Mouse (Mus musculus): ENCODE measurements around the gene Serpinb6c.
"Not testable (repeated sequence)": the region's sequence is repeated elsewhere in the genome, so short reads cannot be mapped to it uniquely, and the experiment has no call there.

Serpinb6c gene

DNA sequence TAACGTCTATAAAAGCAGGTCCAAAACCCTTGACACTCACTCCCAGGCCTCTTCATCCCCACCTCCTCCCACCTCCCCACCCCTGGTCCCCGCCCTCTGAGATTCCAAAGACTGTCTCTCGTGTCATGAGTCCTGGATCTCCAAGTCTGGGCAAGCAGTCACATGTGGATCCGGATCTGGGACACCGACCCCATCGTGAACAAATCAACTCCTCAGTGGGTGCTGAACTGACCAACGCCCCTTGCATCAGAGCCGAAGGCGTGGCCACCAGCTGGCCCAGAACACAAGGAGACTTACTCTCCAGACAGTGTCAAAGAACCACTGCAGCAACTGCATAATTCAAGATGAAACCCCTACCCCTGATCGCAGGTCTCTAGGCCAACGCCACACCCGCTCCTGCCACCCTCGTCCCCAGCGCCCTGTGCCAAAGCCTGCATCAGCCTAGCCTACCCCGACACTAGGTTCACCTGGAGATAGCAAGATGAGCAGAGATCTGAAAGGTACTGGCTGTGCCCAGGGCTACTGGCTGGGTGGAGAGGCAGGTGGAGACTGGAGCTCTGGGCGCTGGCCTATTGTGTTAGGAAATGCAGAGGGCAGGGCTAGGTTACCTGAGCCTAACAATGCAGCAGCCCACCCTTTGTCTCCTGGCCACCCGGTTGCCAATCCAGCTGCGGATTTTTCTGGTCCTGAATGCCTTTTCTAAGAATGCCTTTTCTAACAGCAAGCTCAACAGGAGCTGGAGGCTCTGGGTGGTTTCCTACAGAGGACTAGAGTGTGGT, at the start of gene Serpinb6c:
Gene Serpinb6c, minus strand, starts transcription at position 533 of the 779 bp plus-strand sequence.
- no peak for DNase-seq

DNA sequence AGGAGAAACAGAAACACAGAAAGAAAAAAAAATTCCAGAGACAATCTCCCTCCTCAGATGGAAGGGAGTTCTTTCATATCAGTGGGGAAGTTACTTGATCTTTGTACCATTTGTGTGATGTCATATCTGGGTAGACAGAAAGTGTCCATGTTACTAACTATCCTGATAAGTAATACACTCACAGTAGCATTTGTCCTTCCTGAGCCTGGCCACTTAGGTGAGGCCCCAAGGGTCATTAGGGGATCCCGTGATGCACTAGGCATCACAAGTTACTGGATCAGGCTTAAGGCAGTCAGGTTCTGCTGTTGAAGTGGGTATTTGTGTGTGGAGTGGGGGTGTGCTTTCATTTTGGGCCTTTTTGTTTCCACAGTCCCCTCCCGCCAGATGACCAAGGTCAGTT, 47.4 kb upstream of the Serpinb6c start:
- no peak for DNase-seq

DNA sequence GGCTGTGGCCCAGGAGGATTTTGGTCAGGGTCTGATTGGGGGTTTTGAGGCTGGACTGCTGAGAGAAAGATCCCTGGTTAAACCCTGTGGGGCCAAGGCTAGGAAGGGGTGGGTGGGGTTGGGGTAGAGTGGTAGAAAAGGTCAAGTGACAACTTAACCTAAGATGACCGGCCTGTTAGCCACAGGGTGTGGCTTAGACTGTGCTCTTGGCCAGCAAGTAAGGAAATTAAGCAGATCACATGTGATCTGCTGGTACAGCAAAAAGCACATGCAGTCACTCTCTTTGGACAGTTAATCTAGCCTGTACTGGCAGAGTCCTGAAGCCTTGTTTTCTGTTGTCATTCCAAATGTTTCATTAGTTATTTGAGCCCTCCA, 46.6 kb upstream of the Serpinb6c start:
- DNase-seq, result no peak

DNA sequence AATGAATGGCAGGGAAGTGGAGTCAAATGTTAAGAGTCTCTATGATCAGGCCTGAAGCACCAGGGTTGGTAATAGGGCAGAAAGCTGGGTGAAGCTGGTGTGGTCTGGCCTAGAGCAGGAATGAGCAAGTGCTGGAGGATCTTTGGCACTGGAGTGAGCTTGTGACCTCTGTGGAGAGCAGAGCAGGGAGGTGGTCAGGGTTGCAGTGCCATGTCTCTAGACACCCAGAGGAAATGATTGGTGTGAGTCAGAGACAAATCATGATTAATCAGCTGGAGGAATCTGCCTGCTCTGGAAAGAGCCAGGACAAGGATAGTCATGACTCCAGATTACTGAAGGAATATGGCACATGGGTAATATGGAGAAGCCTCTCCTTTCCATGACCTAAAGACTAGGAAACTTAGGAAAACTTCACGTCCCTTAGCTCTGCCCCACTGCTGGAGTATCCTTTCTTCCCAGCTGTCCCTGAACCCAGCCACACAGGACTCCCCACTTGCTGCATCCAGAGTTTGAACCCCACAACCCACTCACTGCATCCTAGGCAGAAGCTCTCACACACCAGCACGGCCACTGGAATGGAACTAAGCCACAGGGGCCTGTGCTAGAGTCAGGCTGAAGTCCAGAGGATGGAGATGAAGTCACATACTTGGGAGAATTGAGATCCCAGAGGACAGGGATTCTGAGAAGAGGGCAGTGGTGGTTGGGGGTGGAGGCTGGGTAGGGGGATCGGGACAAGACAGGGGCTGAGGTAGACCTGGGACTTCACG, 46.0 kb upstream of the Serpinb6c start:
- DNase-seq, result no peak

DNA sequence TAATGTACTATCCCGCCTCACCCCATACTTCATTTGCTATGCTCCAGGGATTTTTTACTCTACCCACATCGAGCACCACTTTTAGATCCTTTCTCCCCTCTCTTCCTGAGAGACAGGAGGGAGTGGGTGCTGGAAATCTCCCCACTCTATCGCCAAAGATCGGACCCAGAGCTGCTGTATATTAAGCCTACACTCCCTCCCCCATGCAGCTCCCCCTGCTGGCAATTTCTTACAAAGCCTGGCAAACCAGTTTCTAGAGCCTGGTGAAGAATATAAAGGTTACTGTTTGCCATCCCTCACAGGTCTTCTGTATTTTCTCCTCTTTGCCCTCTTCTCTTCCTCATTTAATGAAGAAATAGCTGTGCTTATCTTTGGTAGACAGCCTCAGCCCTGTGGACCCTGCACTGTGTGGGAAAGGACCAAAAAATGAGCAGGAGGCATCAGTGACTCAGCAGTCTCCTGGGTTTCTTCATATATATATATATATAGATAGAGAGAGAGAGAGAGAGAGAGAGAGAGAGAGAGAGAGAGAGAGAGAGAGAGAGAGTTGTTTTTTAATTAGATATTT, 36.8 kb upstream of the Serpinb6c start:
- DNase-seq, result peak; percentile 54

DNA sequence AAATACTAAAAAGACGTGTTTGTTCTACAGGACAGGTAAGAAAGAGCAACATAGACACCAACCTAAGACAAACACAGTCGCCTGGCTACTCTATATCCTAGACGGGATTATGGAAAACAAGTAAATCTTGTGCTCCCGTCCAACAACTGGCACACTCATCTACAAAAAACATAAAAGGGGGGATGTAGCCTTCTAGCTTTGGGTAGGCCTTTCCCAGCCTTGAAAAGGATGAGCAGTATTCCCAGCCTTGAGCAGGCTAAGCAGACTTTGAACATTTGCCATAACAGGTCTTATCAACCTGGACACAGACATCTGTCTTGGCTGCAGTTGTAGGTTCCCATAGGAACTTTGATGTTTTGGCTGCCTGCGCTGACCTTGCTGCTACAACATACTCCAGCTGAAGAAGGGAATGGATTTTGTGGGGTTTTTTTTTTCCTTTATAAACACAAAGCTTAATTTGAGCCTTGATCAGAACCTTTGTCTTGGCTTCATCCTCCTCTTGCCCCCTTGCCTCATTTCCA, 35.8 kb upstream of the Serpinb6c start:
- no peak for DNase-seq

DNA sequence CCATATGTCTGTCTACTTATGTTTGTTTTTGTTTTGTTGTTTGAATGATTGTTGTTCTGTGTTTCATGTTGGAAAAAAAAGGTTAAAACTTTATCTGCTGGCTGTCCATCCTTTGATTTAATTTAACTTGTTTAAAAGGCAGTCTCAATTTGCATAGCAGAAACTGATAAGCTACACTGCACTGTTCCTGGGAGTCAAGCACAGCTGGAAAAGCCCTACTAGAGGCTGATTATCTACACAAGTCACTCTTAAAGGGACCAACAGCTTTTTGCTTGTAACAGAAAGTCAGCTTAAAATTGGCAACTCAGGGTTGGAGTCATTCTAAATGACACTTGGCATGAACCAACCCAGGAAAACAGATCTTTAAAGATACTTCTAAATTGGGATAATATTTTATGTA, 32.1 kb upstream of the Serpinb6c start:
- not testable (repeated sequence) for DNase-seq

DNA sequence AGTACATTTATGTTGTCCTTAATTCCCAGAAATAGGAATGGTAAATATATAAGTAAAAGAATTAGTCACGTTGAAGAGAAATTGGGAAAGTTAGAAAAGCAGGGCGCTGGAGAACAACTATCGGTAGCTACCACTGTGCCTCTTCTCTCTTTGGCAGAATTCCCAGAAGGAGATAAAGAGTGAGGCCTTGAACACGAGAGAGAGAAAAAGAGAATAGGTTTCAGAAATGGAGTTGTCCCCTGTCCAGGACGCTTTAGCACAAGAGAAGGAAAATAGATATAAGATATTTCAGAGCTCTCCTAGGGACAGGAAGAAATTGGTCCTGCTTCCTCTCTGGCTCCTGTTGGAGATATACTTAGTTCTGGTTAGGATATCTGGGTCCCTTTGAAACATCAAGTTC, 31.6 kb upstream of the Serpinb6c start:
- DNase-seq, result no peak

DNA sequence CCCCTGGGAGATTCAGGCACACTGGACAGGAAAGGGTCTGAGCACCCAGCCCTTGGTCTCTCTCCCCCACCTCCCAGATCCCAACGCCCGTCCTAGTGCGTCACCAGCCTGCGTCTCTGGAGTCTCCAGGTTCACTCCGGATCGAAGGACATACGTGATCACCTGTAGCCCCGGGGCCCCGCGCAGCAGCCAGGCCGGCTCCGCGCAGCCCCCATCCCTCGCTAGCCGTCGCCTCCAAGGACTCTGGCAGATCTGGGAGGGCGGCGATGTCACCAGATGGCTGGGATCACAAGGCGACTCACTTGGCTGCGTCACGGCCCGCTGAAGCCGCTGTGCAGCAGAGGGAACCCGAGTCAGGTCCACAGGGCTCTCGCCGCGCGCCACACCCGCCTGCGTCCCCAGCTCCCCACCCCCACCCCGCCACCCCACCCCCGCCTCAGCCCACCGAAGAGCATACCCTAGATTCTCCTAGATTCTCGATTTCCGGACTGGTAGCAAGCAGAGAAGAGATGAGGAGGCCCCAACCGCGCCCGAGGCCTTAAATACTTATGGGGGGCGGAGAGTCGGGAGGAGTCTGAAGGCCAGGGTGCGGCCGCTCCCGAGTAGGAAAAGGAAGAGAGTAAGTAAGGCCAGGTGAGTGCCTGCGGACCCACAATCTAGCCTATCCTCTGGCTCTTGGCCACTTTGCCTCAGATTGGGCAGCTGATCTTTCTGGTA, 30.1 kb upstream of the Serpinb6c start:
- DNase-seq, result peak; percentile 69

DNA sequence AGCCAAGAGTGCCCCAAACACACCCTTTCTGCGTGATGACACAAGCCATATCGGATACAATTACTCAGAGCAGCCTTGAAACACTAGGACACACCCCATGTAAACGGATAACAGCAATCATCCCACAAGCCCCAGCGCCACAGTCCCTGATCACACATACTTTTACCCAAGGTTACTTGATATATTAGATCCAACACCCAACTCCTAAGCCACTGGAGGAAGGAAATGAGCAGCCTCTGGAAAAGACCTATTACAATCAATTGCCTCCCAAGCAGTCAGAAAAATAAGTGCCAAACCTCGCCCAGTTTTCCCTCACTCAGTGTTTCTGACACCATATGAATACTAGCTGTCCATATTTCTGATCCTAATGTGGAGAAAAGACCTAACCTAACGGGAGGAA, 29.2 kb upstream of the Serpinb6c start:
- DNase-seq, result no peak

DNA sequence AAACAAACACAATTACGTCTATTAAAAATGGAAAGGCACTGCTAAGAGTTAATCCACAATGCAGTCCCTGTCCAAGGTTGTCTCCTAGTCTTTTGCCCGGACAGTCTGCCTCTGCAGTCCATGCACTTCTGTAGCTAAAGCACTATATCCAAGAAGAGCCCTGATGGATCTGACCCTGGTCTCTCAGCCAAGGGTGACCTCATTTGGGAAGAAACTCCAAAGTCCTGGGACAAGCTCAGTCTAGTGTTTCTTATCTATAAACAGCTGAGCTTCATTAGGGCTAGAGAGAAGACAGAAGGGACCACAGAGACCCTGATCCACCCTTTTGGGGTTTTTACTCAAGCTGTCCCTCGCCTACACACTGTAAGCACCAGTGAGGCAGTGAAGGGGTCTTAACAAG, 25.4 kb upstream of the Serpinb6c start:
- DNase-seq, result no peak

DNA sequence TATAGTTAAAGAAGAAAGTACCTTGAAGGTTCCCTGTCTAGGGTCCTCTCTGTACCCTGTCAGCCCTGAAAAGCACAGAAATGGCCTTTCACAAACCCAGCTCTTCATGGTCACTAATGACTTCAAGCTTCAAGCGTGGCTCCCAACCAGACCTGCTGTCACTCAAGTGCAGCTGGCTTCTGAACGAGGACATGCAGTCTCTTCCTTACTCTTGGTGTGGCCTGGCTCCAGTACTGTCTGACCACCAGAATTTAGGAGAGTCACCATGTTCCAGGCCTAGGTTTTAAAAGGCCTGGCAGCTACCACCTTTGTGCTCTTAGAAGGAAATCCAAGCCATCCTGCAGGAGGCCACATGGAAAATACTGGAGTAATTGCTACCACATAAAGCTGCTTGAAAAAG, 24.8 kb upstream of the Serpinb6c start:
- DNase-seq, result no peak

DNA sequence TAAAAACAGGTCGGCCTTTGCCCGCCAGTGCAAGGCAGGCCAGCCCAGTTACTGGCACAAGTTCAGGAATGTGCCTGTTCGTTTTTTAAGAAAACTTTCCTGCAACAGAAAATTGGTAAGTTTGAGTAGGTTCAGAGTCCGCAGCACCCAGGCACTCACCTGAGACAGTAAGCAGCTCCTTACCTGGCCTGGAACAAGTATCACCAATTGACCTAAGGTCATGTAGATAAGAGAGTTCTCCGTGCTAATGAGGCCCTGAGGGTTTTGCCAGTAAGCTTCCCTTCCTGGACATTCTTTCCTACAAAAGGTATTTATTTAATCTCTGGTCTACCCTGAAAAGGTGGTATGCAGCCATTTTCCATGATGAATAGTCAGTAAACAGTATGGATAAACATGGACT, 16.2 kb upstream of the Serpinb6c start:
- DNase-seq, result no peak

DNA sequence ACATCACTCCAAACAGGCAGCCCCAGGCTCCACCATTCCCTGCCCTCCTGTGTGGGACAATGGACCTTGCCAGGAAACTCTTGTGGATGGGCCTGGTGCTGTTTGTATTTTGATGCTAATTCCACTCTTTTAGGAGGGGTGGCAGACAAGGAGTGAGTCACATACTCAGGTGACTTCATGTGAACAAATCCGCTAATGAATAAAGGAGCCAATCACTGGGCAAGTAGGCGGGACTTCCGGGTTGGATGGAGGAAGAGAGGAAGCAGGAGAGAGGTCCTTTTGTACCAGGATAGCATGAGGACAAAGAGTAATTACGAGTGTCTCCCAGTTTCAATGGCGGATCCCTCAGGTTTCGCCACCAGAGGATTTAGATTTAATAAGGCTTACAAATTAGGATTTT, 15.5 kb upstream of the Serpinb6c start:
- DNase-seq, result no peak

DNA sequence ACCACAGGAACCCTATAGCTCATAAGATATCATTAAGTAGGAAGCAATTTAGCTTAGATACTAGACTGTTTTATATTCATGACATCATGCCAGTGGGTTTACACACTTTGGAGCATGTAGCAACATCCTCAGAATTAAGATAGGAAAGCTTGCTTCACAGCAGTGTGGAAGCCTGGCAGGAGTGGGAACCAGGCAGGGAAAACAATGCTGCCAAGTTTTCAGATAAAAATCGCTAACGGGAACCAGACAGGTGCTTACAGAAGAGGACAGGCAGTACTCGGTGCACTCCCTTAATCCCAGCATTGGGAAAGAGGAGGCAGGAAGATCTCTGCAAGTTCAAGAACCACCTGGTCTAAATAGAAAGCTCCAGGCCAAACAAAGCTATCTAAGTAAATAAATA, 1.3 kb upstream of the Serpinb6c start:
- no peak for DNase-seq

DNA sequence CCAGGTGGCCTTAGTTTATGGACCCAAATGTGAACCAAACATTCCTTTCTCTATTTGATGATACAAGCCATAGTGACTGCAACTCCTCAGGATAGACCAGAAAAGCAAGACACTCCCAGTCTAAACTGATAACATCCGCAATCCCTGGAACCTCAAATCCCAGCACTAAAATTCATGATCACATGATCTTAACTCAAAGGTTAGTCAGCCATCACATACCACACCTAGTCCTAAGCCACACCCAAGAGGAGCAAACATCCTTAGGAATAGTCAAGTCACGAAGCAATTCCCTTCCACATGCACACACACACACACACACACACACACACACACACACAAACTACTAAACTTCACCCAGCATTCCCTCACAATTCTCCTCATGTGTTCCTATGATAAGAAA, 2.2 kb downstream of the Serpinb6c start:
- no peak for DNase-seq

DNA sequence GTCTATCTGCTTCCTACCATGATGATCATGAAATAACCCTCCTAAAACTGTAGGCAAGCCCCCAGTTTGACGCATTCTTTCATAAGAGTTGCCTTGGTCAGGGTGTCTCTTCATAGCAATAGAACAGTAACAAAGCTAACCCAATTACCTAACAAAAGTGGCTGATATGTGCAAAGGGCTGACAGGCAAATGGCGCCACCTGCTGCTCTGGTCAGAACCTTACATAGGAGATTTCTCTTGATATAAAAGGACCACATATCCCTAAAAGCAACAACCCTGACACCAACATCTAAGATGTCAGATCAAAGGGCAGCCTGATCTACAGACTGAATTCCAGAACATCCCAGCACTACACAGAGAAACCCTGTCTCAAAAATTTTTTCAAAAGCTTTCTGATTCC, 11.3 kb downstream of the Serpinb6c start:
- peak; percentile 41 for DNase-seq

DNA sequence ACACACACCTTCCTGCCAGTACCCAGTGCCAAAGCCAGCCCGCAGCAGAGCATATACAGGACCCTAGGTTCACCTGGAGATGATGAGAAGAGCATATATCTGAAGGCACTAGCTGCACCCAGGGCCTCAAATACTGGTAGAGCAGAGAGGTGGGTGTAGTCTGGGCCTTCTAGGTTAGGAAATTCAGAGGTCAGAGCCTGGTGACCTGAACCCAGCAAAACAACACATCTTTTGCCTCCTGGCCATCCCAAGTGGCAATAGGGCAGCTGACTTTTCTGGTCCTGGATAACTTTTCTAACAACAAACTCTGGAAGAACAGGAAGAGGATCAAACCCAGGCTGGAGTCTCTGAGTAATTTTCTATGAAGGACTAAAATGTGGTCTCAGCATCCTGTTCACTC, 62.2 kb downstream of the Serpinb6c start, which contains the start of gene Serpinb6e:
Gene Serpinb6e, minus strand, starts transcription at position 101 of the 400 bp plus-strand sequence.
- no peak for DNase-seq

DNA sequence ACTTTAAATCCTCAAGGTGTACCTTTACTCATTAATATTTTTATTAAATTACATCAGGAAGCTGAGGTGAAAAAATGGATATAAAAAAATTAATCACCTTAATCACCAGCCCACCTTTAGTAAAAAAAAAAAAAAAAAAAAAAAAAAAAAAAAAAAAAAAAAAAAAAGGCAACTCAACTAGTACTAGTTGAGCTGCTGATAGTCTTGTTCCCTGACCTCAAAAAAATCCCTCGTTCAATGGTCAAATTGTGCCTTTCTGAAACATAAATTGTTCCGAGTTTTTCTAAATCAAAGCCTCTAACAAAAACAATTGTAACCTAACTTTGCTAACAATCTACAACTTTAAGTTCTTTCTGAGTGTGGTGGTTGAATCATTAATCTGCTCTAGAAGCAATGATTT, 74.8 kb downstream of the Serpinb6c start:
- DNase-seq, result no peak
